10 mouse cellular contexts compared by ENCODE assay signal in genomic region chr6:83616512-83616911, GRCm38 (mm10). TPM values are rescaled to one million over a fixed set of nuclear protein-coding genes. Genes with fewer than 3 reads are reported as not detected.
DNase-seq lines count a peak whose midpoint lies in the region; ATAC-seq and TF ChIP-seq lines count a peak whose summit lies in the region.
"Had no signal": no experiment of that assay in that cellular context is flagged by ENCODE, and none has a peak within 500 bp of the region (broad histone marks: within the 10 kb centered on the region; RNA-seq: fewer than 3 reads in every experiment).

No protein-coding gene starts in this region.

- H3K9me3 ChIP-seq in intestine, postnatal 0 days (ENCODE audit: control insufficient read depth): no peaks in the 10 kb centered on the region
- no peaks in the 10 kb centered on the region for H3K9me3 ChIP-seq in intestine, embryonic 16.5 days (ENCODE audit: control insufficient read depth, low read length)
- no peaks in the 10 kb centered on the region for H3K9me3 ChIP-seq in MEL (replicated peaks; ENCODE audit: insufficient read depth, low read length)
- H3K9me3 ChIP-seq in hindbrain, embryonic 11.5 days (ENCODE audit: control insufficient read depth, low read length): no peaks in the 10 kb centered on the region
- H3K9me3 ChIP-seq: liver, embryonic 13.5 days had no signal

- no peak for TF ChIP-seq POLR2A in MEL (IDR thresholded peaks at IDR 0.05; ENCODE audit: control insufficient read depth in 1 of 2, insufficient read depth in 1 of 2, low read depth in 1 of 2, low read length in 2 of 2, poor library complexity in 1 of 2)

- H3K4me2 ChIP-seq in intestine, postnatal 0 days (replicated peaks; ENCODE audit: low read depth): no peak overlapping the region
- H3K4me2 ChIP-seq in intestine, embryonic 16.5 days (ENCODE audit: low read depth, low read length): no peak overlapping the region
- H3K4me2 ChIP-seq in hindbrain, embryonic 11.5 days (replicated peaks; ENCODE audit: low read depth, low read length): no peak overlapping the region
- H3K4me2 ChIP-seq: liver, embryonic 13.5 days had no signal

- no peaks in the 10 kb centered on the region for H3K27me3 ChIP-seq in intestine, postnatal 0 days (replicated peaks; ENCODE audit: control insufficient read depth, insufficient read depth, low read length)
- no peaks in the 10 kb centered on the region; the same call in 1 of the 2 replicates for H3K27me3 ChIP-seq in intestine, embryonic 16.5 days (replicated peaks; ENCODE audit: control insufficient read depth, insufficient read depth, low read length)
- H3K27me3 ChIP-seq in MEL (ENCODE audit: control insufficient read depth in 1 of 2, insufficient read depth in 2 of 2, low read length in 2 of 2): peaks cover 7 to 19% of the 10 kb centered on the region in 2 experiments
- H3K27me3 ChIP-seq in hindbrain, embryonic 11.5 days (ENCODE audit: control insufficient read depth, insufficient read depth, low read length): no peaks in the 10 kb centered on the region

- TF ChIP-seq EP300 in MEL (IDR thresholded peaks at IDR 0.05; ENCODE audit: low read depth in 1 of 2, low read length in 2 of 2): no peak

- WGBS in intestine, postnatal 0 days: 61% methylated on average over 5 of the region's 5 CpGs
- 70% methylated on average over 5 of the region's 5 CpGs for WGBS in intestine, embryonic 16.5 days
- 87% methylated on average over 5 of the region's 5 CpGs for WGBS in hindbrain, embryonic 11.5 days

- H3K27ac ChIP-seq in intestine, postnatal 0 days (ENCODE audit: low read depth, low read length): no peak overlapping the region
- H3K27ac ChIP-seq in intestine, embryonic 16.5 days (ENCODE audit: low read length): no peak overlapping the region
- H3K27ac ChIP-seq in MEL (ENCODE audit: control insufficient read depth, low read depth, low read length): no peak overlapping the region
- no peak overlapping the region for H3K27ac ChIP-seq in hindbrain, embryonic 11.5 days (ENCODE audit: low read depth, low read length)
- H3K27ac ChIP-seq: liver, embryonic 13.5 days had no signal

- no peaks in the 10 kb centered on the region for H3K4me1 ChIP-seq in intestine, postnatal 0 days (replicated peaks; ENCODE audit: control insufficient read depth, insufficient read depth, low read length)
- no peaks in the 10 kb centered on the region for H3K4me1 ChIP-seq in intestine, embryonic 16.5 days (ENCODE audit: control insufficient read depth, insufficient read depth, low read length)
- H3K4me1 ChIP-seq in MEL (ENCODE audit: control insufficient read depth in 1 of 2, insufficient read depth in 2 of 2, low read length in 2 of 2): no peaks in the 10 kb centered on the region
- no peaks in the 10 kb centered on the region for H3K4me1 ChIP-seq in hindbrain, embryonic 11.5 days (replicated peaks; ENCODE audit: control insufficient read depth, insufficient read depth, low read length)
- H3K4me1 ChIP-seq: liver, embryonic 13.5 days had no signal

- ATAC-seq in intestine, postnatal 0 days: no peak
- no peak for ATAC-seq in intestine, embryonic 16.5 days
- ATAC-seq in hematopoietic stem cell, adult 5-6 weeks (replicated peaks in 1 of 2; ENCODE audit: insufficient read depth in 1 of 2, low FRiP score in 2 of 2, low TSS enrichment in 1 of 2, low read depth in 1 of 2, poor library complexity in 2 of 2, severe bottlenecking in 2 of 2): peak; percentile 65 to 73
- peak; percentile 49; the same call in 1 of the 2 replicates for ATAC-seq in megakaryocyte, adult 5-6 weeks (ENCODE audit: poor library complexity, severe bottlenecking)
- ATAC-seq in hindbrain, embryonic 11.5 days (ENCODE audit: low FRiP score): no peak

- H3K9ac ChIP-seq in intestine, postnatal 0 days (ENCODE audit: low read depth, low read length): no peak overlapping the region
- no peak overlapping the region for H3K9ac ChIP-seq in intestine, embryonic 16.5 days (ENCODE audit: low read depth, low read length)
- no peak overlapping the region for H3K9ac ChIP-seq in MEL (ENCODE audit: control insufficient read depth, low read depth, low read length, poor library complexity, severe bottlenecking)
- no peak overlapping the region for H3K9ac ChIP-seq in hindbrain, embryonic 11.5 days (ENCODE audit: low read depth, low read length)
- H3K9ac ChIP-seq: liver, embryonic 13.5 days had no signal

- H3K79me2 ChIP-seq in MEL (ENCODE audit: control insufficient read depth, insufficient read depth, low read length, poor library complexity): no peaks in the 10 kb centered on the region

- H3K4me3 ChIP-seq in intestine, postnatal 0 days (ENCODE audit: low read depth, low read length): no peak overlapping the region
- H3K4me3 ChIP-seq in intestine, embryonic 16.5 days (ENCODE audit: low read length): no peak overlapping the region
- H3K4me3 ChIP-seq in MEL (ENCODE audit: control insufficient read depth in 1 of 2, insufficient read depth in 1 of 2, low read depth in 2 of 2, low read length in 2 of 2): no peak overlapping the region
- no peak overlapping the region for H3K4me3 ChIP-seq in hindbrain, embryonic 11.5 days (ENCODE audit: low read depth, low read length)
- H3K4me3 ChIP-seq: liver, embryonic 13.5 days had no signal

- DNase-seq in MEL (ENCODE audit: low read depth, low spot score): peak; percentile 53
- DNase-seq in brain, adult 2 months (ENCODE audit: low read depth, low spot score): peak; percentile 56
- no peak for DNase-seq in urinary bladder, adult 2 months (ENCODE audit: low spot score)
- DNase-seq in hindbrain, embryonic 11.5 days (ENCODE audit: low spot score): no peak
- DNase-seq: liver, embryonic 13.5 days had no signal

- H3K36me3 ChIP-seq in intestine, postnatal 0 days (ENCODE audit: control insufficient read depth, insufficient read depth): no peaks in the 10 kb centered on the region
- no peaks in the 10 kb centered on the region for H3K36me3 ChIP-seq in intestine, embryonic 16.5 days (ENCODE audit: control insufficient read depth, insufficient read depth, low read length)
- H3K36me3 ChIP-seq in MEL (ENCODE audit: control insufficient read depth in 1 of 2, insufficient read depth in 2 of 2, low read length in 2 of 2): no peaks in the 10 kb centered on the region
- no peaks in the 10 kb centered on the region for H3K36me3 ChIP-seq in hindbrain, embryonic 11.5 days (ENCODE audit: control insufficient read depth, insufficient read depth, low read length)
- H3K36me3 ChIP-seq: liver, embryonic 13.5 days had no signal

- TF ChIP-seq RAD21 in MEL (IDR thresholded peaks at IDR 0.05; ENCODE audit: low read depth, low read length): peak; percentile 53

- peak; percentile 60 for TF ChIP-seq CTCF in intestine, postnatal 0 days (IDR thresholded peaks at IDR 0.05; ENCODE audit: low read depth)
- TF ChIP-seq CTCF in MEL (IDR thresholded peaks at IDR 0.05 in 2 of 3, conservative IDR thresholded peaks at IDR 0.05 in 1 of 3; ENCODE audit: control insufficient read depth in 1 of 3, insufficient read depth in 1 of 3, low read depth in 2 of 3, low read length in 3 of 3, poor library complexity in 1 of 3, severe bottlenecking in 1 of 3): peak; percentile 28 to 54 (median 30); a peak in 5 of 6 replicates

TF ChIP-seq in MEL, 35 proteins besides CTCF, POLR2A, EP300 and RAD21:
- no peak for TF ChIP-seq USF1 (IDR thresholded peaks at IDR 0.05; ENCODE audit: low read depth, low read length)
- TF ChIP-seq NRF1 (IDR thresholded peaks at IDR 0.05; ENCODE audit: insufficient read depth, low read depth, low read length, poor library complexity, severe bottlenecking): no peak

RNA-seq across cellular contexts. Expression of gene Clec4f, which starts 39.5 kb away (rescaled TPM):
- polyA plus RNA-seq in intestine, postnatal 0 days (2015; fragmentation: Nextera tagmentation; extraction: Ambion mirVana): 4.5 and 5.3 TPM in 2 replicates
- polyA plus RNA-seq in intestine, embryonic 16.5 days (2015; fragmentation: Nextera tagmentation; extraction: Ambion mirVana): 0.12 and 0.32 TPM in 2 replicates
- not detected in 2 replicates for total RNA-seq in MEL (2012; rRNA removed)
- polyA plus RNA-seq in MEL (2012; ENCODE audit: insufficient read depth in 1 of 2, insufficient read length in 2 of 2, low read depth in 1 of 2, low replicate concordance in 2 of 2, missing spikeins in 1 of 2): not detected
- not detected in 2 replicates for total RNA-seq in hematopoietic stem cell, adult 5-6 weeks (2017)
- total RNA-seq in megakaryocyte, adult 5-6 weeks (2015): not detected in 2 replicates
- total RNA-seq in megakaryocyte, adult 5-6 weeks (2017): not detected in 2 replicates
- not detected in 2 replicates for polyA plus RNA-seq in urinary bladder, adult 2 months (2012; rRNA removed)
- not detected in 2 replicates for polyA plus RNA-seq in hindbrain, embryonic 11.5 days (2014; fragmentation: Nextera tagmentation; extraction: Ambion mirVana)
- polyA plus RNA-seq: frontal cortex, adult 2 months had no signal

RNA-seq across cellular contexts. Expression of gene Stambp, which starts 44.0 kb away (rescaled TPM):
- 24.9 and 28.1 TPM in 2 replicates for polyA plus RNA-seq in intestine, postnatal 0 days (2015; fragmentation: Nextera tagmentation; extraction: Ambion mirVana)
- 29.4 and 30.5 TPM in 2 replicates for polyA plus RNA-seq in intestine, embryonic 16.5 days (2015; fragmentation: Nextera tagmentation; extraction: Ambion mirVana)
- 4.0 and 4.8 TPM in 2 replicates for total RNA-seq in MEL (2012; rRNA removed)
- polyA plus RNA-seq in MEL (2012; ENCODE audit: insufficient read depth in 1 of 2, insufficient read length in 2 of 2, low read depth in 1 of 2, low replicate concordance in 2 of 2, missing spikeins in 1 of 2): 10 to 100 TPM in 1 of 2 experiments, not detected in 1; 18.3 TPM
- total RNA-seq in hematopoietic stem cell, adult 5-6 weeks (2017): 6.0 and 10.6 TPM in 2 replicates
- total RNA-seq in megakaryocyte, adult 5-6 weeks (2015): 46.6 and 48.9 TPM in 2 replicates
- 9.0 and 18.0 TPM in 2 replicates for total RNA-seq in megakaryocyte, adult 5-6 weeks (2017)
- 27.6 and 28.4 TPM in 2 replicates for polyA plus RNA-seq in urinary bladder, adult 2 months (2012; rRNA removed)
- 30.8 and 32.0 TPM in 2 replicates for polyA plus RNA-seq in hindbrain, embryonic 11.5 days (2014; fragmentation: Nextera tagmentation; extraction: Ambion mirVana)

Comparison
In these comparisons a context has a peak if more than half of its experiments do, and no peak if none do; other contexts are left out.
1. ATAC-seq: peak in hematopoietic stem cell, adult 5-6 weeks (2 of 2) and megakaryocyte, adult 5-6 weeks (single experiment); none in intestine, postnatal 0 days (single experiment), intestine, embryonic 16.5 days (single experiment) and hindbrain, embryonic 11.5 days (single experiment).
2. DNase-seq: peak in MEL (single experiment) and brain, adult 2 months (single experiment); none in urinary bladder, adult 2 months (single experiment) and hindbrain, embryonic 11.5 days (single experiment).